Mouse (Mus musculus) MEL (cell line): ENCODE results near the gene 4930453N24Rik.

Experiments used
- CTCF ChIP-seq, 3 experiments: IDR thresholded peaks in 2 of 3; conservative IDR thresholded peaks in 1 of 3; 2 replicates each; pipeline ENCODE4 v1.5.1; 2011 to 2012; ENCODE audit warnings: low read length in 3 of 3, low read depth in 2 of 3, mild to moderate bottlenecking in 2 of 3, improper control_type of control experiment in 1 of 3, inconsistent platforms in 1 of 3, mixed read lengths in 1 of 3, moderate library complexity in 1 of 3; ENCODE audit not compliant: control insufficient read depth in 1 of 3, insufficient read depth in 1 of 3, poor library complexity in 1 of 3, severe bottlenecking in 1 of 3
- E2F4 ChIP-seq: IDR thresholded peaks from 2 replicates; pipeline ENCODE4 v1.6.1; 2011; ENCODE audit warnings: low read depth, low read length, improper control_type of control experiment, borderline replicate concordance
- EP300 ChIP-seq, 2 experiments: IDR thresholded peaks; 2 replicates each; pipeline ENCODE4 v1.6.1; 2011; ENCODE audit warnings: improper control_type of control experiment in 2 of 2, low read length in 2 of 2, low read depth in 1 of 2, mild to moderate bottlenecking in 1 of 2
- ETS1 ChIP-seq: IDR thresholded peaks from 2 replicates; pipeline ENCODE4 v1.6.1; 2012; ENCODE audit warnings: low read depth, mild to moderate bottlenecking, inconsistent platforms, low read length, improper control_type of control experiment, moderate library complexity
- HCFC1 ChIP-seq: IDR thresholded peaks from 2 replicates; pipeline ENCODE4 v1.6.1; 2012; ENCODE audit warnings: low read depth, mild to moderate bottlenecking, inconsistent platforms, low read length, improper control_type of control experiment, moderate library complexity
- JUND ChIP-seq: IDR thresholded peaks from 2 replicates; pipeline ENCODE4 v1.6.1; 2011; ENCODE audit warnings: low read depth, mild to moderate bottlenecking, improper control_type of control experiment, low read length
- KAT2A ChIP-seq: conservative IDR thresholded peaks from 2 replicates; pipeline ENCODE4 v1.6.1; 2012; ENCODE audit warnings: low read depth, low read length, improper control_type of control experiment, inconsistent platforms
- MAZ ChIP-seq: IDR thresholded peaks from 2 replicates; pipeline ENCODE4 v1.6.1; 2012; ENCODE audit warnings: low read depth, mild to moderate bottlenecking, inconsistent platforms, low read length, improper control_type of control experiment
- POLR2A ChIP-seq, 2 experiments: IDR thresholded peaks; 2 replicates each; pipeline ENCODE4 v1.6.1; 2011 to 2012; ENCODE audit warnings: low read length in 2 of 2, mild to moderate bottlenecking in 2 of 2, control low read depth in 1 of 2, improper control_type of control experiment in 1 of 2, low read depth in 1 of 2, moderate library complexity in 1 of 2; ENCODE audit not compliant: control insufficient read depth in 1 of 2, insufficient read depth in 1 of 2, poor library complexity in 1 of 2
- TBP ChIP-seq: IDR thresholded peaks from 2 replicates; pipeline ENCODE4 v1.8.0; 2011; ENCODE audit warnings: low read depth, low read length, improper control_type of control experiment
- TCF12 ChIP-seq: IDR thresholded peaks from 2 replicates; pipeline ENCODE4 v1.6.1; 2014; ENCODE audit warnings: low read depth, mild to moderate bottlenecking, inconsistent platforms, low read length, improper control_type of control experiment, moderate library complexity

- TF ChIP-seq MAZ (peak; percentile 68; the same call in 1 of the 2 replicates), KAT2A (peak; percentile 71), CTCF (IDR thresholded peaks at IDR 0.05 in 2 of 3, conservative IDR thresholded peaks at IDR 0.05 in 1 of 3; ENCODE audit: control insufficient read depth in 1 of 3, insufficient read depth in 1 of 3, low read depth in 2 of 3, low read length in 3 of 3, poor library complexity in 1 of 3, severe bottlenecking in 1 of 3) (no peak), E2F4 (no peak), JUND (no peak), POLR2A (IDR thresholded peaks at IDR 0.05; ENCODE audit: control insufficient read depth in 1 of 2, insufficient read depth in 1 of 2, low read depth in 1 of 2, low read length in 2 of 2, poor library complexity in 1 of 2) (peak; percentile 70 to 82), EP300 (IDR thresholded peaks at IDR 0.05; ENCODE audit: low read depth in 1 of 2, low read length in 2 of 2) (no peak), HCFC1 (peak; percentile 92), TBP (peak; percentile 89), TCF12 (peak; percentile 52), ETS1 (0 out of 2 replicates have a peak, but pooled peaks have one; percentile 35)
Observed at GRCm38 (mm10) chr16:64770521-64771430, at the start of gene 4930453N24Rik.
